Mouse (Mus musculus): ENCODE data around the gene Asxl1. TPM values are rescaled to one million over a fixed set of nuclear protein-coding genes. Genes with fewer than 3 reads are reported as not detected.

The Asxl1 gene
- total RNA-seq (2023; ENCODE audit: inconsistent age), result 47.1 to 51.7 TPM (median 50.3 TPM) in 4 replicates

GRCm38 (mm10) chr2:153345454-153346220 is at the start of gene Asxl1:
Gene Asxl1, plus strand, starts transcription at chr2:153345829.

Other genes with a start within 250 kb of the Asxl1 start
- 141 to 170 TPM (median 156 TPM) in 4 replicates for gene Hck, start 237.4 kb upstream of the Asxl1 start, total RNA-seq (2023; ENCODE audit: inconsistent age)
- gene Tm9sf4, start 184.5 kb upstream of the Asxl1 start, total RNA-seq (2023; ENCODE audit: inconsistent age), result 70.9 to 97.2 TPM (median 87.3 TPM) in 4 replicates
- gene Tspyl3, start 120.4 kb upstream of the Asxl1 start, total RNA-seq (2023; ENCODE audit: inconsistent age), result 13.3 to 18.0 TPM (median 16.4 TPM) in 4 replicates
- 20.1 to 27.6 TPM (median 24.9 TPM) in 4 replicates for gene Plagl2, start 104.4 kb upstream of the Asxl1 start, total RNA-seq (2023; ENCODE audit: inconsistent age)
- 29.9 to 32.4 TPM (median 31.7 TPM) in 4 replicates for gene Pofut1, start 104.3 kb upstream of the Asxl1 start, total RNA-seq (2023; ENCODE audit: inconsistent age)
- 17.7 to 19.7 TPM (median 18.5 TPM) in 4 replicates for gene Kif3b, start 54.4 kb upstream of the Asxl1 start, total RNA-seq (2023; ENCODE audit: inconsistent age)
- gene 4930404H24Rik, start 147.0 kb downstream of the Asxl1 start, total RNA-seq (2023; ENCODE audit: inconsistent age), result not detected in 4 replicates
- 0.27 to 1.0 TPM (median 0.52 TPM) in 4 replicates for gene Nol4l, start 184.1 kb downstream of the Asxl1 start, total RNA-seq (2023; ENCODE audit: inconsistent age)

Measured in B cell, adult (primary cell).